Mouse (Mus musculus): ENCODE results near the gene Sspo.

GRCm38 (mm10) chr6:48503847-48504240, 55.8 kb downstream of the Sspo start:
- TF ChIP-seq POLR2A (IDR thresholded peaks at IDR 0.05; ENCODE audit: low read depth, low read length): no peak
- no peak for TF ChIP-seq CTCF (IDR thresholded peaks at IDR 0.05; ENCODE audit: borderline replicate concordance, insufficient read depth, low read length)

Data from embryonic fibroblast, embryonic 13.5 days (primary cell).